In genomic region chr1:82838469-82839295, GRCm38 (mm10) we compare ENCODE assay signal across 8 mouse cellular contexts. TPM values are rescaled to one million over a fixed set of nuclear protein-coding genes. Genes with fewer than 3 reads are reported as not detected.
A peak's percentile ranks its signal among the peaks of the same experiment; 100 is the strongest.
DNase-seq lines count a peak whose midpoint lies in the region; ATAC-seq and TF ChIP-seq lines count a peak whose summit lies in the region.

No protein-coding gene starts in this region.

- no peaks in the 10 kb centered on the region for H3K9me3 ChIP-seq in heart, embryonic 10.5 days
- H3K9me3 ChIP-seq in G1E (replicated peaks): no peaks in the 10 kb centered on the region
- H3K9me3 ChIP-seq in forebrain, embryonic 16.5 days (ENCODE audit: control insufficient read depth, low read length): no peaks in the 10 kb centered on the region
- H3K9me3 ChIP-seq in liver, embryonic 14.5 days (ENCODE audit: control insufficient read depth, low read length): no peaks in the 10 kb centered on the region

- H3K4me1 ChIP-seq in heart, embryonic 10.5 days: peaks cover 34% of the 10 kb centered on the region
- H3K4me1 ChIP-seq in G1E (ENCODE audit: insufficient read depth, low read depth, low read length): peaks cover 73% of the 10 kb centered on the region
- peaks cover 15% of the 10 kb centered on the region for H3K4me1 ChIP-seq in forebrain, embryonic 16.5 days (replicated peaks; ENCODE audit: control insufficient read depth, insufficient read depth, low read length)
- H3K4me1 ChIP-seq in liver, embryonic 14.5 days (replicated peaks; ENCODE audit: control insufficient read depth in 2 of 2, insufficient read depth in 2 of 2, low read length in 1 of 2): peaks cover 51 to 55% of the 10 kb centered on the region in 2 experiments

- peak overlapping the region; percentile 97 for H3K27ac ChIP-seq in heart, embryonic 10.5 days
- H3K27ac ChIP-seq in forebrain, embryonic 16.5 days (ENCODE audit: low read length): peak overlapping the region; percentile 62
- peak overlapping the region; percentile 99 for H3K27ac ChIP-seq in liver, embryonic 14.5 days

- no peak for TF ChIP-seq EP300 in liver, embryonic 14.5 days (IDR thresholded peaks at IDR 0.05; ENCODE audit: low read depth)

- H3K9ac ChIP-seq in forebrain, embryonic 16.5 days (replicated peaks; ENCODE audit: low read depth, low read length): peak overlapping the region; percentile 92
- H3K9ac ChIP-seq in liver, embryonic 14.5 days (replicated peaks): peak overlapping the region; percentile 100

- DNase-seq in heart, embryonic 10.5 days (ENCODE audit: low spot score): no peak
- no peak for DNase-seq in heart, postnatal 36 days
- DNase-seq in G1E (ENCODE audit: low spot score): peak; percentile 29
- DNase-seq in liver, embryonic 14.5 days (ENCODE audit: low read depth in 3 of 3, low spot score in 3 of 3): no peak
- no peak for DNase-seq in right cerebral cortex, postnatal 25 days
- no peak for DNase-seq in left cerebral cortex, adult 8-10 months (ENCODE audit: low spot score in 2 of 2)
- DNase-seq in thymus, postnatal 10 days (ENCODE audit: low spot score in 2 of 2): no peak

- no peak for ATAC-seq in G1E (ENCODE audit: extremely low read depth, insufficient number of reproducible peaks, low FRiP score, poor library complexity, severe bottlenecking)
- ATAC-seq in forebrain, embryonic 16.5 days: no peak; the same call in 1 of the 2 replicates
- ATAC-seq in liver, embryonic 14.5 days (ENCODE audit: insufficient read depth): no peak

- no peaks in the 10 kb centered on the region for H3K27me3 ChIP-seq in heart, embryonic 10.5 days (ENCODE audit: insufficient read depth, poor library complexity, severe bottlenecking)
- H3K27me3 ChIP-seq in G1E (ENCODE audit: insufficient read depth, low read length): no peaks in the 10 kb centered on the region
- no peaks in the 10 kb centered on the region for H3K27me3 ChIP-seq in forebrain, embryonic 16.5 days (replicated peaks; ENCODE audit: control insufficient read depth, insufficient read depth, low read length)
- no peaks in the 10 kb centered on the region for H3K27me3 ChIP-seq in liver, embryonic 14.5 days (ENCODE audit: control insufficient read depth, insufficient read depth, low read length)

- H3K4me2 ChIP-seq in forebrain, embryonic 16.5 days (ENCODE audit: low read length): peak overlapping the region; percentile 77
- H3K4me2 ChIP-seq in liver, embryonic 14.5 days (ENCODE audit: low read depth): peak overlapping the region; percentile 79

- H3K36me3 ChIP-seq in heart, embryonic 10.5 days: peaks cover 7% of the 10 kb centered on the region
- H3K36me3 ChIP-seq in G1E (replicated peaks): peaks cover 19% of the 10 kb centered on the region
- no peaks in the 10 kb centered on the region for H3K36me3 ChIP-seq in forebrain, embryonic 16.5 days (ENCODE audit: control insufficient read depth, insufficient read depth)
- peaks cover 21% of the 10 kb centered on the region for H3K36me3 ChIP-seq in liver, embryonic 14.5 days (replicated peaks; ENCODE audit: control insufficient read depth, insufficient read depth, low read depth)

- intact Hi-C loops in heart, postnatal 36 days (cut with DNase I): loop anchor here (2.0 to 5.0 kb wide), 5 partner anchors 39 to 148 kb away; no protein-coding TSS in a partner anchor

- H3K4me3 ChIP-seq in heart, embryonic 10.5 days: peak overlapping the region; percentile 100
- peak overlapping the region; percentile 89 for H3K4me3 ChIP-seq in G1E (ENCODE audit: low read depth, low read length)
- peak overlapping the region; percentile 96 for H3K4me3 ChIP-seq in forebrain, embryonic 16.5 days (replicated peaks; ENCODE audit: low read length)
- H3K4me3 ChIP-seq in liver, embryonic 14.5 days (ENCODE audit: insufficient read depth in 1 of 2, low read depth in 2 of 2, low read length in 2 of 2): peak overlapping the region; percentile 38 to 99

- 34% methylated on average over 18 of the region's 18 CpGs for WGBS in heart, embryonic 10.5 days
- WGBS in forebrain, embryonic 16.5 days: 27% methylated on average over 18 of the region's 18 CpGs
- WGBS in liver, embryonic 14.5 days (ENCODE audit: insufficient replicate concordance): 26% methylated on average over 18 of the region's 18 CpGs

- TF ChIP-seq CTCF in G1E (IDR thresholded peaks at IDR 0.05; ENCODE audit: low read depth, low read length): no peak
- TF ChIP-seq CTCF in liver, embryonic 14.5 days (IDR thresholded peaks at IDR 0.05; ENCODE audit: low read depth): no peak

RNA-seq across cellular contexts. Expression of gene Agfg1, which starts 0.6 kb away (rescaled TPM):
- polyA plus RNA-seq in heart, embryonic 10.5 days (2016; fragmentation: Nextera tagmentation; extraction: Ambion mirVana): 33.5 and 44.7 TPM in 2 replicates
- total RNA-seq in heart, postnatal 36 days (2021): 10 to 100 TPM; 29.7 to 29.8 TPM
- 303 and 306 TPM in 2 replicates for total RNA-seq in G1E (2014; fragmentation: Nextera tagmentation)
- total RNA-seq in G1E (2017): 121 and 135 TPM in 2 replicates
- polyA plus RNA-seq in G1E (2012): 30.4 and 32.1 TPM in 2 replicates
- polyA plus RNA-seq in forebrain, embryonic 16.5 days (2015; fragmentation: Nextera tagmentation; extraction: Ambion mirVana): 33.7 and 39.9 TPM in 2 replicates
- polyA plus RNA-seq in liver, embryonic 14.5 days (2012; rRNA removed): 43.8 and 47.8 TPM in 2 replicates
- polyA plus RNA-seq in liver, embryonic 14.5 days (2014; fragmentation: Nextera tagmentation; extraction: Ambion mirVana): 59.4 and 65.3 TPM in 2 replicates
- total RNA-seq in left cerebral cortex, adult 8-10 months (2022): 10 to 100 TPM; 59.0 to 69.1 (median 62.1) TPM
